Mouse (Mus musculus): ENCODE measurements around the gene Nell1. TPM values are rescaled to one million over a fixed set of nuclear protein-coding genes. Genes with fewer than 3 reads are reported as not detected.

The Nell1 gene
- polyA plus RNA-seq, 1 experiment from 2014 or later: 0.31 TPM

DNA sequence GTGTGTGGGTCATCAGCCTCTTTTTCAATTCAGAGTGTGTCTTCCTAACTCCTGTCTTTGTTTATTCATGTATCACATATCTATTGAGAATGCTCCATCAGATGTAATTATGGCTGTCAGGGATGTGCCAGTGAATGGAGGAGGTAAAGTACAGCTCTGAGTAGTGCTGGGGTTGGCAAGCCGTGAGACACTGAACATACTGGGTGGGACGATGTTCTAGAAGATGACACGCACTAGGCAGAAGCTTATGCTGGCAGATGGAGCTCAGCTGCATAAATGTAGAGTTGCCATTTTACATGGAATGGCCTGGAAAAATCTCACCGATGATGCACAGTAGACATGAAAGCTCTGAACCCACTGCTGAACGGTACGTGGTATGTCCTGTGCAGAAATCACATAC lies 493.1 kb downstream of the Nell1 start:
- H3K9ac ChIP-seq: no peak overlapping the region
- H3K9me3 ChIP-seq (replicated peaks): no peaks in the 10 kb centered on the region
- no peak overlapping the region for H3K4me2 ChIP-seq
- WGBS: 88% methylated on average over 6 of the region's 6 CpGs
- H3K4me1 ChIP-seq (replicated peaks): no peaks in the 10 kb centered on the region
- H3K27me3 ChIP-seq: no peaks in the 10 kb centered on the region
- H3K36me3 ChIP-seq: no peaks in the 10 kb centered on the region
- no peak overlapping the region for H3K27ac ChIP-seq
- H3K4me3 ChIP-seq: no peak overlapping the region
- no peak for ATAC-seq (replicated peaks; ENCODE audit: insufficient number of reproducible peaks, insufficient read depth, low FRiP score, low read depth)

GRCm38 (mm10) chr7:50470555-50470954 lies 495.9 kb downstream of the Nell1 start:
- 83% methylated on average over 3 of the region's 3 CpGs for WGBS
- H3K27ac ChIP-seq: no peak overlapping the region
- no peak for ATAC-seq (replicated peaks; ENCODE audit: insufficient number of reproducible peaks, insufficient read depth, low FRiP score, low read depth)

DNA sequence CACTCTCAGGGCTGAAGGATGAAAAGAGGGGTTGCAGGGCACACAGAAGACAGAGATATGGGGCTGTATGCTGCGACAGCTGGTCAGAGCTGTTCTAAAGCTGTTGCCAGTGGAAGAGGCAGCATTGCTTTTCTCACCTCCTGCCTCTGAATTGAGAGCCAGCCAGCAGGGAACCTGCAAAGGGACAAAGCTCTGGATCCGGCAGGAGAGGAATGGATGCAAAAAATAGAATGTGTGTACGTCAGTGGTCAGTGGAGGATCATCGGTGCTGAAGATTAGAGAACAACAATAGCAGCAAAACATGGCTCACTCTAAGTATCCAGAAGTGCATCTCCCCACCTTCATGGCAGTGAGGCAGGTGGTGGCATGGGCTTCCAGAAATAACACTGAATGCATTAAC lies 507.3 kb downstream of the Nell1 start:
- H3K9ac ChIP-seq: no peak overlapping the region
- no peak overlapping the region for H3K4me2 ChIP-seq
- 39% methylated on average over 4 of the region's 4 CpGs for WGBS
- H3K4me1 ChIP-seq (replicated peaks): no peaks in the 10 kb centered on the region
- H3K27me3 ChIP-seq: no peaks in the 10 kb centered on the region
- H3K27ac ChIP-seq: no peak overlapping the region
- H3K9me3 ChIP-seq (replicated peaks): no peaks in the 10 kb centered on the region
- no peak for ATAC-seq (replicated peaks; ENCODE audit: insufficient number of reproducible peaks, insufficient read depth, low FRiP score, low read depth)
- H3K4me3 ChIP-seq: no peak overlapping the region
- H3K36me3 ChIP-seq: no peaks in the 10 kb centered on the region

More at GRCm38 (mm10) chr7:50470555-50470954, 495.9 kb downstream of the Nell1 start:
- no peaks in the 10 kb centered on the region for H3K36me3 ChIP-seq
- H3K4me2 ChIP-seq: no peak overlapping the region
- H3K4me3 ChIP-seq: no peak overlapping the region
- H3K4me1 ChIP-seq (replicated peaks): no peaks in the 10 kb centered on the region
- H3K27me3 ChIP-seq: no peaks in the 10 kb centered on the region
- H3K9ac ChIP-seq: no peak overlapping the region
- no peaks in the 10 kb centered on the region for H3K9me3 ChIP-seq (replicated peaks)

GRCm38 (mm10) chr7:50485304-50485703 lies 510.6 kb downstream of the Nell1 start:
- H3K27me3 ChIP-seq: no peaks in the 10 kb centered on the region
- ATAC-seq (replicated peaks; ENCODE audit: insufficient number of reproducible peaks, insufficient read depth, low FRiP score, low read depth): no peak
- H3K9me3 ChIP-seq (replicated peaks): no peaks in the 10 kb centered on the region
- H3K4me1 ChIP-seq (replicated peaks): no peaks in the 10 kb centered on the region
- no peak overlapping the region for H3K4me3 ChIP-seq
- no peak overlapping the region for H3K9ac ChIP-seq
- WGBS: 9% methylated on average over 1 of the region's 1 CpGs
- no peaks in the 10 kb centered on the region for H3K36me3 ChIP-seq
- H3K4me2 ChIP-seq: no peak overlapping the region
- no peak overlapping the region for H3K27ac ChIP-seq

DNA sequence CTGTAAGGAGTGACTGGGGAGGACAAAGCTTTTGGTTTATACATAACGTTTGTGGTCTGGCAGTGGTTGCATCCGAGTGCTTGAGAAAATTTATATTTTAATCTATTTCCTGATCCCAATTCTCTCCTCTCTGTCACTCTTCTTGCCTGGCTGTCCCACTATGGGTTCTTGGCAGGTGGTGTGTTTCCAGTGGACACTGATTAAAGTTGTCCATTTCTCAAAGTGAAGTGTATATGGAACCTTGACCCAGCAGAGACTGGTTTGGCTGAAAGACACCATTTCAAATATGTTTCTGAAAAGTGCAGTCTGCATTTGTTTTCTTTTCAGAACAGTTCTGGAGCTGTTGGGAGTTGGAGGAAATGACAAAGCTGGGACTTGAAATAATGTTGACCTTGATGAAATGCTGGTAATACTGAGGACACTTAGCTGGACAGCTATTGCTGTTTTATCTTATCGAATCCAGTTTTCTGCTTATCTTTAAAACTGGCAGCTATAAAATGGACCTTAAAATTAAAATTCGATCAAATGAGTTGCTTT lies 512.3 kb downstream of the Nell1 start:
- Histone ChIP-seq H3K4me1 (replicated peaks) (no peaks in the 10 kb centered on the region), H3K36me3 (no peaks in the 10 kb centered on the region), H3K9ac (no peak overlapping the region), H3K27ac (no peak overlapping the region), H3K4me2 (no peak overlapping the region), H3K4me3 (no peak overlapping the region), H3K9me3 (replicated peaks) (no peaks in the 10 kb centered on the region), H3K27me3 (no peaks in the 10 kb centered on the region)
- 62% methylated on average over 4 of the region's 4 CpGs for WGBS
- ATAC-seq (replicated peaks; ENCODE audit: insufficient number of reproducible peaks, insufficient read depth, low FRiP score, low read depth): no peak

GRCm38 (mm10) chr7:50501562-50501961 lies 526.9 kb downstream of the Nell1 start:
- Histone ChIP-seq H3K4me2 (no peak overlapping the region), H3K27ac (no peak overlapping the region), H3K4me3 (no peak overlapping the region), H3K9me3 (replicated peaks) (no peaks in the 10 kb centered on the region), H3K27me3 (no peaks in the 10 kb centered on the region), H3K4me1 (replicated peaks) (no peaks in the 10 kb centered on the region), H3K36me3 (no peaks in the 10 kb centered on the region), H3K9ac (no peak overlapping the region)
- WGBS: 71% methylated on average over 4 of the region's 4 CpGs
- no peak for ATAC-seq (replicated peaks; ENCODE audit: insufficient number of reproducible peaks, insufficient read depth, low FRiP score, low read depth)

GRCm38 (mm10) chr7:50507047-50507446 lies 532.4 kb downstream of the Nell1 start:
- no peak for ATAC-seq (replicated peaks; ENCODE audit: insufficient number of reproducible peaks, insufficient read depth, low FRiP score, low read depth)
- H3K4me1 ChIP-seq (replicated peaks): no peaks in the 10 kb centered on the region

GRCm38 (mm10) chr7:50514830-50515229 lies 540.2 kb downstream of the Nell1 start:
- Histone ChIP-seq H3K27ac (no peak overlapping the region), H3K9me3 (replicated peaks) (no peaks in the 10 kb centered on the region), H3K4me1 (replicated peaks) (no peaks in the 10 kb centered on the region), H3K4me3 (no peak overlapping the region), H3K4me2 (no peak overlapping the region), H3K36me3 (no peaks in the 10 kb centered on the region), H3K9ac (no peak overlapping the region), H3K27me3 (no peaks in the 10 kb centered on the region)
- 81% methylated on average over 3 of the region's 3 CpGs for WGBS
- ATAC-seq (replicated peaks; ENCODE audit: insufficient number of reproducible peaks, insufficient read depth, low FRiP score, low read depth): no peak

More at GRCm38 (mm10) chr7:50507047-50507446, 532.4 kb downstream of the Nell1 start:
- Histone ChIP-seq H3K4me2 (no peak overlapping the region), H3K36me3 (no peaks in the 10 kb centered on the region), H3K9ac (no peak overlapping the region), H3K27ac (no peak overlapping the region), H3K4me3 (no peak overlapping the region), H3K27me3 (no peaks in the 10 kb centered on the region), H3K9me3 (replicated peaks) (no peaks in the 10 kb centered on the region)

- no peaks in the 10 kb centered on the region for H3K36me3 ChIP-seq
- H3K27ac ChIP-seq: no peak overlapping the region
- H3K4me3 ChIP-seq: no peak overlapping the region
- H3K27me3 ChIP-seq: no peaks in the 10 kb centered on the region
- no peak for ATAC-seq (replicated peaks; ENCODE audit: insufficient number of reproducible peaks, insufficient read depth, low FRiP score, low read depth)
- no peak overlapping the region for H3K4me2 ChIP-seq
- no peaks in the 10 kb centered on the region for H3K9me3 ChIP-seq (replicated peaks)
- no peaks in the 10 kb centered on the region for H3K4me1 ChIP-seq (replicated peaks)
- 63% methylated on average over 3 of the region's 3 CpGs for WGBS
- no peak overlapping the region for H3K9ac ChIP-seq
These were observed 542.0 kb downstream of the Nell1 start for GRCm38 (mm10) chr7:50516681-50517080.

GRCm38 (mm10) chr7:50543373-50543772 lies 568.7 kb downstream of the Nell1 start:
- ATAC-seq (replicated peaks; ENCODE audit: insufficient number of reproducible peaks, insufficient read depth, low FRiP score, low read depth): no peak

GRCm38 (mm10) chr7:50549572-50549971 lies 574.9 kb downstream of the Nell1 start:
- Histone ChIP-seq H3K4me2 (no peak overlapping the region), H3K27me3 (no peaks in the 10 kb centered on the region), H3K9me3 (replicated peaks) (no peaks in the 10 kb centered on the region), H3K9ac (no peak overlapping the region), H3K4me1 (replicated peaks) (no peaks in the 10 kb centered on the region), H3K4me3 (no peak overlapping the region), H3K36me3 (no peaks in the 10 kb centered on the region), H3K27ac (no peak overlapping the region)
- 63% methylated on average over 3 of the region's 3 CpGs for WGBS
- no peak for ATAC-seq (replicated peaks; ENCODE audit: insufficient number of reproducible peaks, insufficient read depth, low FRiP score, low read depth)

More at GRCm38 (mm10) chr7:50543373-50543772, 568.7 kb downstream of the Nell1 start:
- WGBS: 57% methylated on average over 5 of the region's 5 CpGs
- H3K4me3 ChIP-seq: no peak overlapping the region
- H3K4me1 ChIP-seq (replicated peaks): no peaks in the 10 kb centered on the region
- H3K9ac ChIP-seq: no peak overlapping the region
- no peaks in the 10 kb centered on the region for H3K36me3 ChIP-seq
- no peak overlapping the region for H3K4me2 ChIP-seq
- H3K27ac ChIP-seq: no peak overlapping the region
- no peaks in the 10 kb centered on the region for H3K9me3 ChIP-seq (replicated peaks)
- no peaks in the 10 kb centered on the region for H3K27me3 ChIP-seq

DNA sequence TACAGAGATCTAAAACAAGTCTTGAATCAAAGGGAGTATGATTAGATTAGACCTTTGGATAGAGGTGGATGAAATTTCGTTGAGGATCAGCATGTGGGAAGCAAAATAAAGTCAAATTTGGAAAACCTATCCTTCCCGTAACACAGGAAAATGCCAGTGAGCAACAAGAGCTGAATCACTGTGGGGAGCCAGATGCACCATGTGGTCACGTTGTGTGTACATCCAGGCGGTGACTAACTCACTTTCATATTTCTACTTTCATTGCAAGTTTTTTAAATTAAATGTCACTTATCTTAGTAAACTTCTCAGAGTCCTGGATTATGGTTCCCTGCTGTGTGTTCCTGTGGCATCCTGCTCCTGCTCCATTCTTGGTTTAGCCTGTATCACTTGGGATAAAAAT lies 576.8 kb downstream of the Nell1 start:
- Histone ChIP-seq H3K27ac (no peak overlapping the region), H3K27me3 (no peaks in the 10 kb centered on the region), H3K4me2 (no peak overlapping the region), H3K4me1 (replicated peaks) (no peaks in the 10 kb centered on the region), H3K36me3 (no peaks in the 10 kb centered on the region), H3K4me3 (no peak overlapping the region), H3K9ac (no peak overlapping the region), H3K9me3 (replicated peaks) (no peaks in the 10 kb centered on the region)
- ATAC-seq (replicated peaks; ENCODE audit: insufficient number of reproducible peaks, insufficient read depth, low FRiP score, low read depth): no peak
- WGBS: 68% methylated on average over 4 of the region's 4 CpGs

All from heart, embryonic 15.5 days (tissue).